Mouse (Mus musculus): ENCODE data around the gene Zfp82.

GRCm38 (mm10) chr7:30009321-30010085 is 63.2 kb downstream of the Zfp82 start:
- no peak for TF ChIP-seq CTCF (IDR thresholded peaks at IDR 0.05; ENCODE audit: borderline replicate concordance, insufficient read depth, low read depth, low read length)
- TF ChIP-seq POLR2A (IDR thresholded peaks at IDR 0.05; ENCODE audit: borderline replicate concordance, insufficient read depth, low read length): no peak

Data from cerebellum, adult 2 months (tissue).